In genomic region chr8:86623551-86623910, GRCm38 (mm10) we compare ENCODE assay signal across 9 mouse cellular contexts. TPM values are rescaled to one million over a fixed set of nuclear protein-coding genes. Genes with fewer than 3 reads are reported as not detected.
DNase-seq lines count a peak whose midpoint lies in the region; ATAC-seq and TF ChIP-seq lines count a peak whose summit lies in the region.
"Had no signal": no experiment of that assay in that cellular context is flagged by ENCODE, and none has a peak within 500 bp of the region (broad histone marks: within the 10 kb centered on the region; RNA-seq: fewer than 3 reads in every experiment).

No protein-coding gene starts in this region.

- WGBS in liver, embryonic 12.5 days (ENCODE audit: insufficient replicate concordance) = 0% methylated on average over 10 of the region's 14 CpGs

- DNase-seq in gastrocnemius, adult 2 months = no peak
- DNase-seq in gastrocnemius, postnatal 25 days = no peak
- DNase-seq in testis, postnatal 14 days (ENCODE audit: low spot score) = no peak
- DNase-seq in right cerebral cortex, postnatal 36 days (ENCODE audit: low spot score in 2 of 2) = no peak
- DNase-seq in adipocyte (ENCODE audit: low spot score) = no peak
- no peak for DNase-seq in embryo, embryonic 11 days

- peaks cover 8% of the 10 kb centered on the region for H3K4me1 ChIP-seq in testis, adult 2 months (ENCODE audit: control insufficient read depth, insufficient read depth, low read length)
- peaks cover 19% of the 10 kb centered on the region for H3K4me1 ChIP-seq in liver, embryonic 12.5 days

- peak overlapping the region; percentile 76 for H3K4me3 ChIP-seq in gastrocnemius, adult 2 months
- peak overlapping the region; percentile 93 for H3K4me3 ChIP-seq in testis, adult 2 months (ENCODE audit: control insufficient read depth, low read depth, low read length)
- H3K4me3 ChIP-seq in liver, embryonic 12.5 days = peak overlapping the region; percentile 86

- no peaks in the 10 kb centered on the region for H3K36me3 ChIP-seq in testis, adult 2 months (ENCODE audit: control insufficient read depth, insufficient read depth, low read length)
- no peaks in the 10 kb centered on the region for H3K36me3 ChIP-seq in liver, embryonic 12.5 days

- H3K27me3 ChIP-seq in testis, adult 2 months (ENCODE audit: control insufficient read depth, insufficient read depth, low read length) = no peaks in the 10 kb centered on the region
- no peaks in the 10 kb centered on the region for H3K27me3 ChIP-seq in liver, embryonic 12.5 days (replicated peaks)

- H3K27ac ChIP-seq in gastrocnemius, adult 2 months = peak overlapping the region; percentile 97
- H3K27ac ChIP-seq in testis, adult 2 months (ENCODE audit: control insufficient read depth, insufficient read depth, low read depth, low read length) = peak overlapping the region; percentile 86
- H3K27ac ChIP-seq in liver, embryonic 12.5 days = peak overlapping the region; percentile 86

- intact Hi-C loops in gastrocnemius, adult 2 months (cut with DNase I) = loop anchor here (5.0 kb wide), 1 partner anchor 124 kb away; the partner anchor contains the start of genes Gm10638 and Siah1a

- no peak for TF ChIP-seq POLR2A in testis, adult 2 months (IDR thresholded peaks at IDR 0.05; ENCODE audit: control insufficient read depth, low read depth, low read length)

- TF ChIP-seq CTCF in gastrocnemius, adult 2 months (IDR thresholded peaks at IDR 0.05) = no peak
- TF ChIP-seq CTCF in testis, adult 2 months (IDR thresholded peaks at IDR 0.05; ENCODE audit: control insufficient read depth, insufficient read depth, insufficient replicate concordance, low read depth, low read length) = no peak

- no peaks in the 10 kb centered on the region for H3K9me3 ChIP-seq in liver, embryonic 12.5 days (replicated peaks)

- no peak for ATAC-seq in liver, embryonic 12.5 days

- peak overlapping the region; percentile 68 for H3K9ac ChIP-seq in liver, embryonic 12.5 days

- peak overlapping the region; percentile 95 for H3K4me2 ChIP-seq in liver, embryonic 12.5 days

RNA-seq across cellular contexts. Expression of gene Lonp2, which starts 0.3 kb away (rescaled TPM):
- 10 to 100 TPM; 51.7 to 55.6 TPM for total RNA-seq in gastrocnemius, adult 2 months (2021)
- 10 to 100 TPM; 41.8 to 46.5 TPM for total RNA-seq in gastrocnemius, postnatal 25 days (2021)
- 19.1 and 20.3 TPM in 2 replicates for polyA plus RNA-seq in testis, adult 2 months (2012; rRNA removed)
- polyA plus RNA-seq in liver, embryonic 12.5 days (2016; fragmentation: Nextera tagmentation; extraction: Ambion mirVana) = 40.1 and 42.8 TPM in 2 replicates

RNA-seq across cellular contexts. Expression of gene Abcc12, which starts 43.0 kb away (rescaled TPM):
- total RNA-seq in gastrocnemius, adult 2 months (2021) = not detected
- under 1 TPM in 1 of 2 experiments, not detected in 1; 0.16 TPM for total RNA-seq in gastrocnemius, postnatal 25 days (2021)
- polyA plus RNA-seq in testis, adult 2 months (2012; rRNA removed) = 78.2 and 85.5 TPM in 2 replicates
- not detected in 2 replicates for polyA plus RNA-seq in liver, embryonic 12.5 days (2016; fragmentation: Nextera tagmentation; extraction: Ambion mirVana)
- total RNA-seq: megakaryocyte progenitor cell, adult 5-6 weeks had no signal
